Mouse (Mus musculus): ENCODE measurements around the gene Amz1.

DNA sequence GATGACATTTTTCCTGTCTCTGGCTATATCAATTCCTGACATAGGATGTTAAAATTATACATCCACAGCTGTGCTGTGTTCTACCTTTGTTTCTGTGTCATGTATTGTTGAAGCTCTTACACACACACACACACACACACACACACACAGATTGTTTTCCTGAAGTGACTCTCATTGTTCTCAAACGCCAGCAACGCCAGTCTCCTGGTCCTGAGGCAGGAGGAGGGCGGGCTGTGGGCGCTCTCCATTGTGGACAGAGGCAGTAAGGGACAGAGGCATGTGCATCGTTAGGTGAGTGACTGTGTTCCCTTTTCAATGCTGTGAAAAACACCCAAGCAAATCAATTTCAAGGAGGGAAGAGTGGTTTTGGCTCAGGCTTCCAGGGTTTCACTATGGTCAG, 29.3 kb downstream of the Amz1 start:
- no peak for TF ChIP-seq CHD2 (IDR thresholded peaks at IDR 0.05; ENCODE audit: low read length)
- TF ChIP-seq ZNF384 (IDR thresholded peaks at IDR 0.05; ENCODE audit: low read depth, low read length): no peak
- no peak for TF ChIP-seq UBTF (IDR thresholded peaks at IDR 0.05; ENCODE audit: low read depth, low read length)
- no peak for TF ChIP-seq CTCF (conservative IDR thresholded peaks at IDR 0.05 in 1 of 2, IDR thresholded peaks at IDR 0.05 in 1 of 2; ENCODE audit: low read depth in 2 of 2, low read length in 2 of 2)
- no peak for TF ChIP-seq ZC3H11A (IDR thresholded peaks at IDR 0.05; ENCODE audit: low read depth, low read length)
- no peak for TF ChIP-seq POLR2A (IDR thresholded peaks at IDR 0.05; ENCODE audit: low read depth, low read length)
